Mouse (Mus musculus) heart, embryonic 16.5 days (tissue): ENCODE data around the gene 2900026A02Rik. TPM values are rescaled to one million over a fixed set of nuclear protein-coding genes. Genes with fewer than 3 reads are reported as not detected.

ENCODE experiments used
- ATAC-seq: fragments of 200-750 bp; cut with Nextera tagmentation; replicated peaks from 2 replicates; pipeline ENCODE4 v1.8.0; 2017; ENCODE audit warnings: moderate number of reproducible peaks; ENCODE audit not compliant: insufficient read depth, low FRiP score; ENCODE audit errors: extremely low read depth
- H3K27ac ChIP-seq: fragments of 300-500 bp; sonication (generic); 2 replicates; pipeline ENCODE4 v1.5.1; 2014; ENCODE audit warnings: mild to moderate bottlenecking, low read length, control low read depth, moderate library complexity
- H3K27me3 ChIP-seq: fragments of 300-500 bp; sonication (generic); 2 replicates; pipeline ENCODE4 v1.6.1; 2014; ENCODE audit warnings: low read length, mixed read lengths; ENCODE audit not compliant: control insufficient read depth, insufficient read depth
- H3K36me3 ChIP-seq: fragments of 300-500 bp; sonication (generic); 2 replicates; pipeline ENCODE4 v1.6.1; 2014; ENCODE audit not compliant: control insufficient read depth, insufficient read depth
- H3K4me1 ChIP-seq: fragments of 300-500 bp; sonication (generic); 2 replicates; pipeline ENCODE4 v1.6.1; 2014; ENCODE audit warnings: low read length, mixed read lengths; ENCODE audit not compliant: control insufficient read depth, insufficient read depth
- H3K4me2 ChIP-seq: fragments of 300-500 bp; sonication (generic); 2 replicates; pipeline ENCODE4 v1.6.1; 2014; ENCODE audit warnings: low read depth, mild to moderate bottlenecking, control low read depth, low read length
- H3K4me3 ChIP-seq: fragments of 300-500 bp; sonication (generic); 2 replicates; pipeline ENCODE4 v1.5.1; 2014; ENCODE audit warnings: mild to moderate bottlenecking, control low read depth, low read length
- H3K9ac ChIP-seq: fragments of 300-500 bp; sonication (generic); 2 replicates; pipeline ENCODE4 v1.6.1; 2014; ENCODE audit warnings: low read length, control low read depth
- H3K9me3 ChIP-seq: fragments of 300-500 bp; sonication (generic); replicated peaks from 2 replicates; pipeline ENCODE4 v1.6.1; 2016; ENCODE audit warnings: low read length; ENCODE audit not compliant: control insufficient read depth
- WGBS: fragments of 180-500 bp; shearing (Covaris S2); extraction: QIAGEN DNeasy Blood & Tissue Kit; methylation state at CpG from one replicate; pipeline ENCODE4 v1.1.7; 2014; 5-methylcytosine and 5-hydroxymethylcytosine counted together
- polyA plus RNA-seq: library from polyadenylated mRNA; unstranded; fragments of >200 nt; fragmentation: Nextera tagmentation; extraction: Ambion mirVana; gene quantifications from 2 replicates; pipeline ENCODE4 v1.2.1, GENCODE M21; 2015

2900026A02Rik gene
- polyA plus RNA-seq, 1 experiment from 2014 or later = 14.9 TPM

- Histone ChIP-seq H3K27ac (no peak overlapping the region), H3K4me2 (no peak overlapping the region)
- WGBS = 34% methylated on average over 24 of the region's 24 CpGs
These were observed 45.9 kb downstream of the 2900026A02Rik start for GRCm38 (mm10) chr5:113174916-113175692.

GRCm38 (mm10) chr5:113173318-113173717, 47.7 kb downstream of the 2900026A02Rik start:
- no peaks in the 10 kb centered on the region for H3K27me3 ChIP-seq
- ATAC-seq = no peak

More at GRCm38 (mm10) chr5:113174916-113175692, 45.9 kb downstream of the 2900026A02Rik start:
- no peaks in the 10 kb centered on the region for H3K27me3 ChIP-seq
- no peaks in the 10 kb centered on the region for H3K9me3 ChIP-seq
- H3K36me3 ChIP-seq = no peaks in the 10 kb centered on the region
- H3K4me3 ChIP-seq = no peak overlapping the region
- peaks cover 7% of the 10 kb centered on the region for H3K4me1 ChIP-seq
- ATAC-seq = peak; percentile 46; the same call in 1 of the 2 replicates
- no peak overlapping the region for H3K9ac ChIP-seq

GRCm38 (mm10) chr5:113171968-113172578, 49.0 kb downstream of the 2900026A02Rik start:
- Histone ChIP-seq H3K9ac (no peak overlapping the region), H3K4me2 (no peak overlapping the region), H3K4me3 (no peak overlapping the region), H3K9me3 (no peaks in the 10 kb centered on the region), H3K4me1 (no peaks in the 10 kb centered on the region), H3K36me3 (no peaks in the 10 kb centered on the region), H3K27ac (no peak overlapping the region), H3K27me3 (no peaks in the 10 kb centered on the region)
- 73% methylated on average over 10 of the region's 10 CpGs for WGBS
- no peak for ATAC-seq

More at GRCm38 (mm10) chr5:113173318-113173717, 47.7 kb downstream of the 2900026A02Rik start:
- no peaks in the 10 kb centered on the region for H3K36me3 ChIP-seq
- no peak overlapping the region for H3K4me2 ChIP-seq
- no peak overlapping the region for H3K4me3 ChIP-seq
- WGBS = 12% methylated on average over 5 of the region's 5 CpGs
- no peaks in the 10 kb centered on the region for H3K4me1 ChIP-seq
- no peaks in the 10 kb centered on the region for H3K9me3 ChIP-seq
- H3K27ac ChIP-seq = no peak overlapping the region
- H3K9ac ChIP-seq = no peak overlapping the region

- H3K4me1 ChIP-seq = peaks cover 4% of the 10 kb centered on the region; the same call in 1 of the 2 replicates
- H3K36me3 ChIP-seq = no peaks in the 10 kb centered on the region
- no peaks in the 10 kb centered on the region for H3K9me3 ChIP-seq
- no peak overlapping the region for H3K4me2 ChIP-seq
- ATAC-seq = no peak
- no peak overlapping the region for H3K4me3 ChIP-seq
- H3K27ac ChIP-seq = no peak overlapping the region
- 80% methylated on average over 11 of the region's 11 CpGs for WGBS
- H3K27me3 ChIP-seq = no peaks in the 10 kb centered on the region
- H3K9ac ChIP-seq = no peak overlapping the region
These were observed 50.8 kb downstream of the 2900026A02Rik start for GRCm38 (mm10) chr5:113170064-113170754.

GRCm38 (mm10) chr5:113167733-113168132, 53.3 kb downstream of the 2900026A02Rik start:
- no peak overlapping the region for H3K4me3 ChIP-seq
- no peak overlapping the region for H3K27ac ChIP-seq
- no peaks in the 10 kb centered on the region; the same call in 1 of the 2 replicates for H3K27me3 ChIP-seq
- no peaks in the 10 kb centered on the region for H3K36me3 ChIP-seq
- H3K9me3 ChIP-seq = no peaks in the 10 kb centered on the region
- peaks cover 18% of the 10 kb centered on the region for H3K4me1 ChIP-seq
- H3K4me2 ChIP-seq = no peak overlapping the region
- WGBS = 46% methylated on average over 2 of the region's 2 CpGs
- no peak overlapping the region for H3K9ac ChIP-seq
- no peak for ATAC-seq

GRCm38 (mm10) chr5:113165481-113165880, 55.6 kb downstream of the 2900026A02Rik start:
- Histone ChIP-seq H3K4me1 (peaks cover 22% of the 10 kb centered on the region), H3K9me3 (no peaks in the 10 kb centered on the region), H3K4me2 (no peak overlapping the region), H3K27me3 (no peaks in the 10 kb centered on the region; the same call in 1 of the 2 replicates), H3K27ac (peak overlapping the region; percentile 44), H3K4me3 (no peak overlapping the region), H3K36me3 (no peaks in the 10 kb centered on the region), H3K9ac (no peak overlapping the region)
- ATAC-seq = 0 out of 2 replicates have a peak, but pooled peaks have one; percentile 19
- 41% methylated on average over 11 of the region's 11 CpGs for WGBS

- H3K4me2 ChIP-seq = no peak overlapping the region
- H3K4me3 ChIP-seq = no peak overlapping the region
- H3K9me3 ChIP-seq = no peaks in the 10 kb centered on the region
- H3K4me1 ChIP-seq = peaks cover 24% of the 10 kb centered on the region
- H3K36me3 ChIP-seq = no peaks in the 10 kb centered on the region
- 13% methylated on average over 16 of the region's 16 CpGs for WGBS
- H3K27ac ChIP-seq = peak overlapping the region; percentile 44
- ATAC-seq = peak; percentile 81
- 0 out of 2 replicates have a peak overlapping the region, but pooled peaks have one; percentile 4 for H3K9ac ChIP-seq
- no peaks in the 10 kb centered on the region; the same call in 1 of the 2 replicates for H3K27me3 ChIP-seq
These were observed 56.1 kb downstream of the 2900026A02Rik start for GRCm38 (mm10) chr5:113164873-113165441.

GRCm38 (mm10) chr5:113164448-113164847, 56.6 kb downstream of the 2900026A02Rik start:
- Histone ChIP-seq H3K27me3 (no peaks in the 10 kb centered on the region; the same call in 1 of the 2 replicates), H3K9me3 (no peaks in the 10 kb centered on the region), H3K9ac (no peak overlapping the region), H3K4me3 (no peak overlapping the region), H3K36me3 (no peaks in the 10 kb centered on the region), H3K4me1 (peaks cover 29% of the 10 kb centered on the region), H3K4me2 (no peak overlapping the region), H3K27ac (no peak overlapping the region)
- peak; percentile 3; the same call in 1 of the 2 replicates for ATAC-seq
- WGBS = 26% methylated on average over 9 of the region's 9 CpGs
